Mouse (Mus musculus): ENCODE measurements around the gene Entpd5. TPM values are rescaled to one million over a fixed set of nuclear protein-coding genes. Genes with fewer than 3 reads are reported as not detected.
A peak's percentile ranks its signal among the peaks of the same experiment; 100 is the strongest.

Gene Entpd5
- polyA plus RNA-seq, 1 experiment from 2014 or later, result 9.9 TPM

GRCm38 (mm10) chr12:84417605-84417922, 8.7 kb upstream of the Entpd5 start:
- Histone ChIP-seq H3K27ac (peak overlapping the region; percentile 87), H3K27me3 (ENCODE audit: poor library complexity, severe bottlenecking) (peaks cover 5% of the 10 kb centered on the region; the same call in 1 of the 2 replicates), H3K36me3 (replicated peaks) (peaks cover 16% of the 10 kb centered on the region), H3K4me1 (peaks cover 7% of the 10 kb centered on the region), H3K9me3 (peaks cover 7% of the 10 kb centered on the region; the same call in 1 of the 2 replicates), H3K4me3 (peak overlapping the region; percentile 66)
- WGBS, result 34% methylated on average over 18 of the region's 18 CpGs
- no peak for DNase-seq (ENCODE audit: extremely low spot score, low spot score)

GRCm38 (mm10) chr12:84416834-84417604, 8.2 kb upstream of the Entpd5 start, which contains the start of gene Rnf113a2:
Rnf113a2 (plus strand) TSS chr12:84417196.
- Histone ChIP-seq H3K4me1 (peaks cover 7% of the 10 kb centered on the region), H3K27ac (peak within 1 kb of the TSS; percentile 87), H3K9me3 (peaks cover 7% of the 10 kb centered on the region; the same call in 1 of the 2 replicates), H3K27me3 (ENCODE audit: poor library complexity, severe bottlenecking) (peaks cover 5% of the 10 kb centered on the region; the same call in 1 of the 2 replicates), H3K36me3 (replicated peaks) (peaks cover 16% of the 10 kb centered on the region), H3K4me3 (peak within 1 kb of the TSS; percentile 66)
- 4% methylated on average over 50 of the region's 50 CpGs for WGBS
- DNase-seq (ENCODE audit: extremely low spot score, low spot score), result peak; percentile 84

GRCm38 (mm10) chr12:84407874-84408818, 683 bp downstream of the Entpd5 start:
- peak overlapping the region; percentile 81 for H3K4me3 ChIP-seq
- peaks cover 17% of the 10 kb centered on the region for H3K27me3 ChIP-seq (ENCODE audit: poor library complexity, severe bottlenecking)
- H3K36me3 ChIP-seq (replicated peaks), result no peaks in the 10 kb centered on the region
- peak overlapping the region; percentile 90 for H3K27ac ChIP-seq
- WGBS, result 2% methylated on average over 50 of the region's 52 CpGs
- no peaks in the 10 kb centered on the region for H3K9me3 ChIP-seq
- no peak for DNase-seq (ENCODE audit: extremely low spot score, low spot score)
- peaks cover 20% of the 10 kb centered on the region for H3K4me1 ChIP-seq

GRCm38 (mm10) chr12:84407259-84407658, 1.6 kb downstream of the Entpd5 start:
- H3K4me1 ChIP-seq, result peaks cover 20% of the 10 kb centered on the region
- WGBS, result 64% methylated on average over 4 of the region's 4 CpGs
- H3K4me3 ChIP-seq, result no peak overlapping the region
- peaks cover 17% of the 10 kb centered on the region for H3K27me3 ChIP-seq (ENCODE audit: poor library complexity, severe bottlenecking)
- DNase-seq (ENCODE audit: extremely low spot score, low spot score), result no peak
- no peaks in the 10 kb centered on the region for H3K36me3 ChIP-seq (replicated peaks)
- H3K27ac ChIP-seq, result no peak overlapping the region
- no peaks in the 10 kb centered on the region for H3K9me3 ChIP-seq

- Histone ChIP-seq H3K9me3 (no peaks in the 10 kb centered on the region), H3K27me3 (ENCODE audit: poor library complexity, severe bottlenecking) (peaks cover 6% of the 10 kb centered on the region), H3K27ac (no peak overlapping the region), H3K4me3 (no peak overlapping the region), H3K4me1 (peaks cover 20% of the 10 kb centered on the region), H3K36me3 (replicated peaks) (no peaks in the 10 kb centered on the region)
- WGBS, result 78% methylated on average over 6 of the region's 6 CpGs
- DNase-seq (ENCODE audit: extremely low spot score, low spot score), result no peak
Measured at GRCm38 (mm10) chr12:84404541-84404940, 4.3 kb downstream of the Entpd5 start.

- no peak for DNase-seq (ENCODE audit: extremely low spot score, low spot score)
- Histone ChIP-seq H3K36me3 (replicated peaks) (no peaks in the 10 kb centered on the region), H3K4me1 (peaks cover 4% of the 10 kb centered on the region), H3K4me3 (no peak overlapping the region), H3K9me3 (no peaks in the 10 kb centered on the region), H3K27me3 (ENCODE audit: poor library complexity, severe bottlenecking) (peaks cover 3% of the 10 kb centered on the region), H3K27ac (no peak overlapping the region)
- WGBS, result 84% methylated on average over 9 of the region's 9 CpGs
Measured at GRCm38 (mm10) chr12:84402923-84403322, 5.9 kb downstream of the Entpd5 start.

- no peak overlapping the region for H3K4me3 ChIP-seq
- no peaks in the 10 kb centered on the region for H3K9me3 ChIP-seq
- DNase-seq (ENCODE audit: extremely low spot score, low spot score), result no peak
- no peaks in the 10 kb centered on the region for H3K27me3 ChIP-seq (ENCODE audit: poor library complexity, severe bottlenecking)
- no peak overlapping the region for H3K27ac ChIP-seq
- WGBS, result 75% methylated on average over 3 of the region's 3 CpGs
- H3K36me3 ChIP-seq (replicated peaks), result no peaks in the 10 kb centered on the region
- no peaks in the 10 kb centered on the region for H3K4me1 ChIP-seq
Measured at GRCm38 (mm10) chr12:84400653-84401052, 8.2 kb downstream of the Entpd5 start.

- Histone ChIP-seq H3K36me3 (replicated peaks) (no peaks in the 10 kb centered on the region), H3K4me1 (no peaks in the 10 kb centered on the region), H3K9me3 (no peaks in the 10 kb centered on the region), H3K27me3 (ENCODE audit: poor library complexity, severe bottlenecking) (no peaks in the 10 kb centered on the region), H3K4me3 (no peak overlapping the region), H3K27ac (no peak overlapping the region)
- no peak for DNase-seq (ENCODE audit: extremely low spot score, low spot score)
- 86% methylated on average over 3 of the region's 3 CpGs for WGBS
Measured at GRCm38 (mm10) chr12:84400068-84400467, 8.8 kb downstream of the Entpd5 start.

- H3K4me3 ChIP-seq, result no peak overlapping the region
- H3K36me3 ChIP-seq (replicated peaks), result no peaks in the 10 kb centered on the region
- no peak for DNase-seq (ENCODE audit: extremely low spot score, low spot score)
- H3K27ac ChIP-seq, result no peak overlapping the region
- no peaks in the 10 kb centered on the region for H3K9me3 ChIP-seq
- no peaks in the 10 kb centered on the region for H3K4me1 ChIP-seq
- 84% methylated on average over 9 of the region's 9 CpGs for WGBS
- no peaks in the 10 kb centered on the region for H3K27me3 ChIP-seq (ENCODE audit: poor library complexity, severe bottlenecking)
Measured at GRCm38 (mm10) chr12:84399663-84400062, 9.2 kb downstream of the Entpd5 start.

- DNase-seq (ENCODE audit: extremely low spot score, low spot score), result no peak
- 77% methylated on average over 9 of the region's 9 CpGs for WGBS
- H3K4me1 ChIP-seq, result no peaks in the 10 kb centered on the region
- no peaks in the 10 kb centered on the region for H3K27me3 ChIP-seq (ENCODE audit: poor library complexity, severe bottlenecking)
- H3K36me3 ChIP-seq (replicated peaks), result no peaks in the 10 kb centered on the region
- no peak overlapping the region for H3K4me3 ChIP-seq
- no peak overlapping the region for H3K27ac ChIP-seq
- no peaks in the 10 kb centered on the region for H3K9me3 ChIP-seq
Measured at GRCm38 (mm10) chr12:84399135-84399534, 9.7 kb downstream of the Entpd5 start.

GRCm38 (mm10) chr12:84398629-84399028, 10.2 kb downstream of the Entpd5 start:
- Histone ChIP-seq H3K27ac (no peak overlapping the region), H3K4me3 (no peak overlapping the region), H3K9me3 (no peaks in the 10 kb centered on the region), H3K36me3 (replicated peaks) (no peaks in the 10 kb centered on the region), H3K27me3 (ENCODE audit: poor library complexity, severe bottlenecking) (no peaks in the 10 kb centered on the region), H3K4me1 (no peaks in the 10 kb centered on the region)
- DNase-seq (ENCODE audit: extremely low spot score, low spot score), result no peak
- 92% methylated on average over 5 of the region's 5 CpGs for WGBS

- Histone ChIP-seq H3K36me3 (replicated peaks) (no peaks in the 10 kb centered on the region), H3K4me3 (no peak overlapping the region), H3K4me1 (no peaks in the 10 kb centered on the region), H3K9me3 (no peaks in the 10 kb centered on the region), H3K27ac (no peak overlapping the region), H3K27me3 (ENCODE audit: poor library complexity, severe bottlenecking) (no peaks in the 10 kb centered on the region)
- DNase-seq (ENCODE audit: extremely low spot score, low spot score), result no peak
Measured at GRCm38 (mm10) chr12:84397685-84398084, 11.1 kb downstream of the Entpd5 start.
